Mouse (Mus musculus) adrenal gland, postnatal 14 days (tissue): ENCODE measurements around the gene Tob1. TPM values are rescaled to one million over a fixed set of nuclear protein-coding genes. Genes with fewer than 3 reads are reported as not detected.

ENCODE experiments used
- DNase-seq: peaks from one replicate; pipeline ENCODE4 v3.0.0; 2021; ENCODE audit warnings: mixed read lengths
- long read RNA-seq, 2 experiments: library from polyadenylated mRNA; stranded (forward); transcript quantifications; one replicate each; pipeline ENCODE4 v2.0.0; 2021
- total RNA-seq: library from RNA; stranded (reverse); gene quantifications from 2 replicates; pipeline ENCODE4 v1.2.3, GENCODE M21; 2021

The Tob1 gene
- 158 and 199 TPM in 2 replicates for total RNA-seq
- long read RNA-seq, experiment 1, transcript Tob1-201 (2 exons, 2,288 nt): major isoform, 370 of 391 reads
- long read RNA-seq, experiment 1, partial matches to known transcripts: 0 of 391 reads
- long read RNA-seq, experiment 1, other reads (novel, unspliced or antisense): 21 of 391 reads
- long read RNA-seq, experiment 2, transcript Tob1-201 (2 exons, 2,288 nt): major isoform, 331 of 353 reads
- long read RNA-seq, experiment 2, partial matches to known transcripts: 0 of 353 reads
- long read RNA-seq, experiment 2, other reads (novel, unspliced or antisense): 22 of 353 reads

GRCm38 (mm10) chr11:94211124-94211603 lies at the start of gene Tob1:
Gene Tob1 (plus strand): TSS chr11:94211454.
- peak; percentile 99 for DNase-seq

DNA sequence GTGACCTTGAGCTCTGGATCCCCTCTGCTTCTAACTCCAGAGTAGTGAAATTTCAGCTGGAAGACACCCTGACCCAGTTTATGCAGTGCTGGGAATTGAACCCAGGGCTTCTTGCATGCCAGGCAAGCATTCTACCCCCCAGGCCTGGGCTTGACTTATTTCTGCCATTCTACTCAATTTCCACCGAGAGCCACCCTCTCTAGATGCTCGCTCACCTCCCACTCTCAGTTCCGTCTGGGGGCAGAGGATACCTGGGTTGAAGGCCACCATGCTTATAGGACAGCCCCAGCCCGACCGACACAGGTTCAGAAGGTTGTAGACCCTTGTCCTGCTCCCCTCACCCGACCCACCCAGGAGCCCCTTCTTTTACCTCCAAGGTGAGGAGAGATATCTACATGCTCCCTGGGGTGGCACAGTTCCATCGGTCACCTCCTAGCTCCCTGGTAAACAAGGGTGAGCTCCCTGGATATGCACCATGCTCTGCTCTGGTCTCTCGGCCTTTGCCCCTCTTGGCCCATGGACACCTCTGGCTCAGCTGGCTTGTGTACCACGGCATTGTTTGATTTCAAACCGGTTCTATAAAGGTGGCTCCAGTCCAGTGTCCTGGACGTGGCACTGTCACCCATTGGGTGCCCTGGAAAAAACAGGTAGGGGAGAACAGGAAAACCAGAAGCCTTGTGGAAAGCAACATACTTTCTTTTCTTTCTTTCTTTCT lies 49.2 kb upstream of the Tob1 start:
- peak; percentile 59 for DNase-seq

- DNase-seq: peak; percentile 85
Observed at GRCm38 (mm10) chr11:94163005-94163767, 48.1 kb upstream of the Tob1 start.

DNA sequence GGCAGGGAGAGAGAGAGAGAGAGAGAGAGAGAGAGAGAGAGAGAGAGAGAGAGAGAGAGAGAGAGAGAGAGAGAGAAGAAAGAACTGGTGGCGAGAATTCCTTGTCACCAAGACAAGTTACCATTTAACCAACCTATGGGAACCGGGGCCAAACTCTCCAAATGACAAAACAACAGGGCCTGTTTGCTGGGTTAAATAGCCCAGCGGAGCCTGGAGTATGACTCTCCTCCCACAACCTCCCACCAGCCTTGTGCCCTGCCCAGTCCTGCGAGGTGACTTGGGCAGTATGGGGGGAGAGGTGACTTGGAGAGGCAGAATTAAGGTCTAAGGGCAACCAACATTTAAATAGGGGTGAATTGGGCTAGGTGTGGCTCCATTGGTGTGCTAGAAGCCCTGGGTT lies 45.5 kb upstream of the Tob1 start:
- no peak for DNase-seq

DNA sequence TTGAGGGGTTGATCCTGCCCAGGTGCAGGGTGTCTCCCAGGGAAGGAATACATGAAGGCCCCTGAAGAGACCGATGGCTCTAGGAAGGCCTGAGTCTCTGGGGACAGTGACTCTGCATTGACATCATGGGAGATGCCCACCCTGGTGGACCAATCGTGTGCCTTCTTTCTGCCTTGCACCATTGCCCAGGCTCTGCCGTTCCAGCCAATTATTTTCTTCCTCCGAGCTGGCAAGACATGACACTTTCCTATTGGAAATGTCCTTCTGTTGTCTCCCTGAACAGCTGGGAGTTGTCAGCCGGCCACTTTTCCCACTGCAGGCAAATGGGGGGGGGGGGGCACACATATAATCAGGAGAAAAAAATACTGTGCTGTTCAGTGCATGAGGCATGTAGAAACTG lies 43.0 kb upstream of the Tob1 start:
- DNase-seq: no peak

DNA sequence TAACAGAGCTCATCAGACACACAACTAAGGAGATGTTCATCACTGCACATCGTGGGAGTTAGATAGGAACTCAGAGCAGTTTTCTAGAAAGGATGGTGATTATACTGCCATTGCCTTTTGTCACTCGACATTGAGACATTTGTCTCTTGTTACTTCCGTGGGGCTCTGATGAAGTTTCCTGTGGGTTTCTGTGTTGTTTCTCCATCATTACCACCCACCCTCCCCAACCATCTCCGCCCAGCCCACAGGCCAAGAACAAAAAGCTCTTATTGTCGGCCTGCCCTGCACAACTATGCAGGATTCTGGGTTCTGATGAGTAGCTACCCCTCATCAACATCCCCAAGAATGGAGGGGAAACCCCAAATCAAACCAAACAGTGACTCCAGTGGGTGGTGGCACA lies 41.7 kb upstream of the Tob1 start:
- DNase-seq: no peak

GRCm38 (mm10) chr11:94171691-94172090 lies 39.6 kb upstream of the Tob1 start:
- DNase-seq: no peak

GRCm38 (mm10) chr11:94172186-94172585 lies 39.1 kb upstream of the Tob1 start:
- DNase-seq: no peak

GRCm38 (mm10) chr11:94173726-94174146 lies 37.5 kb upstream of the Tob1 start:
- DNase-seq: peak; percentile 62

- DNase-seq: peak; percentile 73
Observed at GRCm38 (mm10) chr11:94175288-94175687, 36.0 kb upstream of the Tob1 start.

GRCm38 (mm10) chr11:94175694-94176093 lies 35.6 kb upstream of the Tob1 start:
- peak; percentile 76 for DNase-seq

- no peak for DNase-seq
Observed at GRCm38 (mm10) chr11:94177841-94178585, 33.2 kb upstream of the Tob1 start.

DNA sequence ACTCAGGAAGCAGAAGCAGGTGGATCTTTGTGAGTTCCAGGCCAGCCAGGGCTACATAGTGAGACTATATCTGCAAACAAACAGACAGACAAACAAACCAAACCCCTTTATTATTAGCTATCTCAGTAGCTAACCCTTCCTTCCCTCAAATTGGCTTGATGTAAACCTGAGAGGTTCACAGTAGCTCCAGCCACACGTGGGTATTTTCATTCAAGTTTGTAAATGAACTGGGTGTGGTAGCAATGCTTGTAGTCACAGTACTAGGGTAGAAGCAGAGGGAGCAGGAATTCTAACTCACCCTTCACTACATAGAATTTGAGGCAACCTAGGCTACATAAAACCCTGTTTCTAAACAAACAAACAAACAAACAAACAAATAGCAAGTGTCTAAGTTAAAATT lies 31.5 kb upstream of the Tob1 start:
- DNase-seq: no peak

- DNase-seq: no peak
Observed at GRCm38 (mm10) chr11:94180194-94180593, 31.1 kb upstream of the Tob1 start.

DNA sequence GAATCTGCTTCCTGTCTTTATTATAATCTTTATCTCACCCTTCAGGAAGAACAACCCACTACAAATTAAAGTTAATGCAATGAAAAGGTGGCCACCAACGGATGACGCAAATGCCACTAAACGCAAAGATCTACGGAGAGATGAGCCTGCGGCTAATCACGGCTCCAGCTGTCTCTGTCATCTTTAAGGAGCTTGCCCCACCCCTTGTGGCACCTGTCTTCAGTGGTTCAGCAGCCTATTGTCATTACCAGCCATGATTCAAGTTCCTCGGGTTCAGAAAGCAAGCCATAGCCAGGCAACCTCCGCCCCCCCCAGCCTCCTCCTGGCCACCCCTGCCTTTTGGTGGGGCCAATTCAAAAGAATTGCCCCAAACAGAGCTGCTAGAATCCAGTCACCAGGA lies 29.6 kb upstream of the Tob1 start:
- DNase-seq: no peak

GRCm38 (mm10) chr11:94182711-94183110 lies 28.5 kb upstream of the Tob1 start:
- peak; percentile 73 for DNase-seq

DNA sequence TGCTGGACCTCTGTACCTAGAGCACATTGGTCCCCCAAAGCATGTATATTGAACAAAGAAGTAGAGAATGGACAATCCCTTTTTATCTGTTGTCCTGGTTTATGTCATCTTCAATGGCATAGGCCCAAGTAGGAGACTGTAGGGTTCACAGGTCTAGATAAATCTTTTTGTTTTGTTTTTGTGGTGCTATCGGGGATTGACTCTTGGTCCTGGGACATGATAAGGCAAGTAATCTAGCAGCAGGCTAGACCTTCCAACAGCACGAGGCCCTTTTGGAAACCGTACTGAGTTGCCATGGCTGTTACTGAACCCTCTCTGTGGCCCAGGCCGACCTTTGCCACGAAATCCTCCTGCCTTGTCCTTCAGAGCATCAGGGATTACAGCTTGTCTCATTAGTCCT lies 28.1 kb upstream of the Tob1 start:
- DNase-seq: no peak

- DNase-seq: peak; percentile 44
Observed at GRCm38 (mm10) chr11:94183671-94184070, 27.6 kb upstream of the Tob1 start.

GRCm38 (mm10) chr11:94189579-94189978 lies 21.7 kb upstream of the Tob1 start:
- peak; percentile 66 for DNase-seq

DNA sequence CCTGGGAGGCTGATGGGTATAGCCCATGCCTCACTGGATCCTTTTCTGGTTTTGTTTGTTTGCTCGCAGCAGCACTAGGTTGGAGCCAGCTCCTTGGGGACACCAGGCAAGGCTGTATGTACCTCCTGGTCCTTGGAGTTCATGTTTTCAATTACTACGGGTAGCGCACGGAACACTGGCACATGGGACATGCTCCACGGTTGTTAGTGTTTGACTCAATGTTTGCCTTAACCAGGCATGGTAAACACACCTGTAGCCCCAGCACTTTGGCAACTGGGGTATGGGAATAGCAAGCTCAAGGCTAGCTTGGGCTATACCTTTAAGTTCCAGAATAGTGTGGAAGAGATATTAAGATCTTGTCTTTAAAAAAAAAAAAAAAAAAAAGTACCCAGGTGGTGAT lies 20.6 kb upstream of the Tob1 start:
- DNase-seq: no peak

- DNase-seq: peak; percentile 72
Observed at GRCm38 (mm10) chr11:94193109-94193508, 18.1 kb upstream of the Tob1 start.

DNA sequence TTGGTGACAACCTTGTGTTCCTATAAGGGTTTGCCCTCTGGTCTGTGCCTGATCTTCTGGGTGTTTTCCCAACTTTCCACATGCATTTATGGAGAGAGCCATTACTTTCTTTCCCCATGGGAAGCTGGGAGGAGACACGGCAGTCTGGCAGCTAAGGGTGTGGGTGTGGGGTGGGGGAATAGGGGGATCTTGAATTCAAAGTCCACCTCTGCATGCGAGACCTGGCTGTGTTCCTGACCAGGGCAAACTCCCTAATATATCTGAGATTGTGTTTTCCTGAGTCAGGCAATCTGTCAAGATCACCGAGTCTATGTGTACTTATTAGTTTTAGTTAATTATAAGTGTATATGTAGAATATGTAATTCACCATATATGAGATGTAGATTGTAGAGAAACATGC lies 14.9 kb upstream of the Tob1 start:
- DNase-seq: no peak
